Mouse (Mus musculus): Measurements from ENCODE around the gene Fam219a. TPM values are rescaled to one million over a fixed set of nuclear protein-coding genes. Genes with fewer than 3 reads are reported as not detected.

Gene Fam219a
- polyA plus RNA-seq, 1 experiment from 2014 or later = 2.0 TPM

DNA sequence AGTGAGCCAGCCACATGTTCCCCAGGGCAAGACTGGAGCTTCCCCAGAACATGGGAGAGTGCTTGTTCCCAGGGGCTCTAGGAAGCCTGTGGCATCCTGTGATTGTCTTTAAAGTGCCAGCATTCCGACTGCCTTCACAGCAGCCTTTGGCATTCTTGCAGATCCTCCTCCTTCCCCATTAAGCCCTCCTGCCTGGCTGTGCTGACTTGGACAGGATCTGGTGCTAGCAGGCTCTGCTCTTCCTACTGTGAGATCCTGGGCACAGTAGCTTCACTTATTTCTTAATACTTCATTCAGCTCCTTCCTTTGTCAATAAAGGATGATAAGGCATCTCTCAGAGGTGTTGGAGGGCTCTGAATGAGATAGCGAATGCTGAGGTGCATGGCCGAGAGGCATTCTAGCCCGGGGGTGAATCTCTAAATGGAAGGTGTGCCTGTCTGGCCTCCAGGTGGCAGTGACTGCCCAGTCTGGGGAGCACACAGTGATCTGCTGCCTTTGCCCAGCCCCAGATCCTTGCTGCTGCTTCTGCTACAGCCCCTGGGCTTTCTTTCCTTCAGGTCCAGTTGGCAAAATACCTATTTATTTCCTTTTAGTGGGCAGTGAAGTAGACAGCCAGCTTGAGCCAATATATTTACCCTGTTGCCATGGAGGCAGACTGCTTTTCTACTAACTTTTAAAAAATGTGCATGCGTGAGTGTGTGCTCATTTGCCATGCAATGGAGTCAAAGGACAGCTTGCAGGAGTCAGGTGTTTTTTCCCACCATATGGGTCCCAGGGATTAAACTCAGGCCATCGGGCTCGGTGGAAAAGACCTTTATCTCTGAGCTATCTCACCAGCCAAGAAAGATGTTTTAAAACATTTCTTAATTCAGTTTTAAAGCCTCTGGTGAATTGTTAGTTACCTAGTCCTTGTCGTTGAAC lies 35.4 kb upstream of the Fam219a start:
- Histone ChIP-seq H3K4me1 (replicated peaks; ENCODE audit: control insufficient read depth, insufficient read depth, low read length) (no peaks in the 10 kb centered on the region), H3K9me3 (ENCODE audit: control insufficient read depth, low read length) (no peaks in the 10 kb centered on the region), H3K27me3 (replicated peaks; ENCODE audit: control insufficient read depth, insufficient read depth, low read length) (peaks cover 2% of the 10 kb centered on the region; the same call in 1 of the 2 replicates), H3K9ac (ENCODE audit: low read depth, low read length) (no peak overlapping the region), H3K27ac (ENCODE audit: low read depth, low read length) (no peak overlapping the region), H3K4me2 (no peak overlapping the region), H3K36me3 (ENCODE audit: control insufficient read depth, insufficient read depth, low read length) (no peaks in the 10 kb centered on the region), H3K4me3 (ENCODE audit: low read depth, low read length) (no peak overlapping the region)
- no peak for ATAC-seq (replicated peaks; ENCODE audit: low FRiP score)
- DNase-seq (ENCODE audit: low spot score) = no peak
- WGBS = 46% methylated on average over 8 of the region's 8 CpGs

DNA sequence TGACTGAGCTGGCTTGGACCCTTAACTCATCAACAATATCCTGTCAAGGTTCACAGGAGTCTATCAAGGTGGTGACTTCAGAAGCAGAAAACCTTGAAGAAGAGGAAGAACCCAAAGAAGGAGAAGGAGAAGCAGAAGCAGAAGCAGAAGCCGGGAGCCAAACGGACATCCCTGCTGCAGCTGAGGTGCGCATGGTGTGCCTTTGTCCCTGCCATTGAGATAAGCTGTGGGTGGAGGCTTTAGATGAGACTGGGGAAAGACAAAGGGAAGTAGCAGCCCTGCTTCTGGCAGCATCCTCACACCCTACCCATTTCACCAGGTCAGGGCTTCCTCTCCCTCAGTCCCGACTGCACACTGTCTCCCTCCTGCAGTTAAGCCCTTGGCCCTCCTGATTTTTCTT lies 33.5 kb upstream of the Fam219a start:
- ATAC-seq (replicated peaks; ENCODE audit: low FRiP score) (no peak), DNase-seq (ENCODE audit: low spot score) (no peak)
- Histone ChIP-seq H3K4me2 (no peak overlapping the region), H3K27ac (ENCODE audit: low read depth, low read length) (no peak overlapping the region), H3K9ac (ENCODE audit: low read depth, low read length) (no peak overlapping the region), H3K9me3 (ENCODE audit: control insufficient read depth, low read length) (no peaks in the 10 kb centered on the region), H3K36me3 (ENCODE audit: control insufficient read depth, insufficient read depth, low read length) (no peaks in the 10 kb centered on the region), H3K4me3 (ENCODE audit: low read depth, low read length) (no peak overlapping the region), H3K27me3 (replicated peaks; ENCODE audit: control insufficient read depth, insufficient read depth, low read length) (peaks cover 2% of the 10 kb centered on the region; the same call in 1 of the 2 replicates), H3K4me1 (replicated peaks; ENCODE audit: control insufficient read depth, insufficient read depth, low read length) (no peaks in the 10 kb centered on the region)
- WGBS = 44% methylated on average over 4 of the region's 4 CpGs

DNA sequence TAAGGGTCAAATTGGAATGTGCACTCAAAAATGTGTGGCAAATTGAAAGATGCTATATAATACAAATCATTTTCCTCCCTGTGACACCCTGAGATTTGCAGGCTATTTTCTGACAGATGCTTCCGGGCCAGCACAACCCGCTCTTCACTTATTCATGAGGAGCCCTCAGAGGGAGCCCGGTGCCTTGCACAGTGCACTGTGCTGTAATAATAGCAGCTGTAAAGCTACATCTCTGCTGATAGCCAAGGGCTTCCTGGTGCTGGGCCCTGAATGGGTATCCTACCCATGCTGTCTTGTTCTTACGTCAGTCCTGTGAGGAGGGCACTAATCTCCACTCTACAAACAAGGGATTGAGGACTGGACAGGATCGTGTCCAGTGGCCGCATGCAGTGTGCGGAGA lies 14.0 kb upstream of the Fam219a start:
- Histone ChIP-seq H3K9me3 (ENCODE audit: control insufficient read depth, low read length) (no peaks in the 10 kb centered on the region), H3K4me1 (replicated peaks; ENCODE audit: control insufficient read depth, insufficient read depth, low read length) (no peaks in the 10 kb centered on the region), H3K4me2 (no peak overlapping the region), H3K27me3 (replicated peaks; ENCODE audit: control insufficient read depth, insufficient read depth, low read length) (peaks cover 2% of the 10 kb centered on the region; the same call in 1 of the 2 replicates), H3K27ac (ENCODE audit: low read depth, low read length) (no peak overlapping the region), H3K9ac (ENCODE audit: low read depth, low read length) (no peak overlapping the region), H3K36me3 (ENCODE audit: control insufficient read depth, insufficient read depth, low read length) (no peaks in the 10 kb centered on the region), H3K4me3 (ENCODE audit: low read depth, low read length) (no peak overlapping the region)
- no peak for ATAC-seq (replicated peaks; ENCODE audit: low FRiP score)
- DNase-seq (ENCODE audit: low spot score) = no peak
- WGBS = 84% methylated on average over 7 of the region's 7 CpGs

DNA sequence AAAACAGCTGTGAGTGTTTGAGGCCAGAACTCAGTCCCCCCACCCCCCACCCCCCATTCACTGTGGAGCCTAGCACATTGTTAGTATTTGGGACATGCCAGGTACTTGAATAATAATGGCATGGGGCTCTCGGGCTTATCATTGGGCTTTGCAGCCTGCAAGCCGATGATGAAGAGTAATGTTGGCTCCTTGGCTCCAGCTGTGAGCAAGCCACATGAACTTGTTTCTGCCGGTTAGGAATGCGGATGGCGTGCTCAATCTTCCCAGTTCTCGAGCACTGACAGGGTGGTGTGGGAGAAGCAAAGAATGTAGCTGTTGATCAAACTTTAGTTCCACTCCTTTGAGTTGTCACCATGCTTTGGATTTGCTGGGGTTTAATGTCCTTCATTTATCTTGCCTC lies 6.6 kb upstream of the Fam219a start:
- H3K4me1 ChIP-seq (replicated peaks; ENCODE audit: control insufficient read depth, insufficient read depth, low read length) = no peaks in the 10 kb centered on the region
- DNase-seq (ENCODE audit: low spot score) (no peak), ATAC-seq (replicated peaks; ENCODE audit: low FRiP score) (no peak)
- H3K27me3 ChIP-seq (replicated peaks; ENCODE audit: control insufficient read depth, insufficient read depth, low read length) = no peaks in the 10 kb centered on the region; the same call in 1 of the 2 replicates
- H3K4me2 ChIP-seq = no peak overlapping the region
- H3K9me3 ChIP-seq (ENCODE audit: control insufficient read depth, low read length) = no peaks in the 10 kb centered on the region
- H3K9ac ChIP-seq (ENCODE audit: low read depth, low read length) = no peak overlapping the region
- 50% methylated on average over 6 of the region's 6 CpGs for WGBS
- no peak overlapping the region for H3K27ac ChIP-seq (ENCODE audit: low read depth, low read length)
- H3K36me3 ChIP-seq (ENCODE audit: control insufficient read depth, insufficient read depth, low read length) = no peaks in the 10 kb centered on the region
- no peak overlapping the region for H3K4me3 ChIP-seq (ENCODE audit: low read depth, low read length)

DNA sequence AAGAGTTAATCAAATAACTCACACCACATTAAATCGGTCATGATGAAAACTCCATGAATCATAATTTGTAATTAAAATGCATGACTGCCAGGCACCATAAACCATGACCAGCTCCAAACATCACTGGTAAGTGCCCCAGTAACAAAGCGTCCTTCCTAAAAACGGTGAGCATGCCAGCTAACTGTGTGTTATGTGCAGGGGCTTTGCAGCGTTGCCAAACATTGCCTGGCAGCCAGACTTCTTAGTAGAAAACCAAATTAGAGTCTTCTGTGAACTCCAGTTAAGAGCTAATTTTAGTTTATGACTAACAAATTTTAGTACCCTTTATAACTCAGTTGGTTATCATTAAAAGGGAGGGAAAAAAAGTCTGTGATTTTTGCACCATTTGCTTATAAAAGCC lies 4.2 kb upstream of the Fam219a start:
- ATAC-seq (replicated peaks; ENCODE audit: low FRiP score) (no peak), DNase-seq (ENCODE audit: low spot score) (no peak)
- Histone ChIP-seq H3K36me3 (ENCODE audit: control insufficient read depth, insufficient read depth, low read length) (no peaks in the 10 kb centered on the region), H3K9ac (ENCODE audit: low read depth, low read length) (no peak overlapping the region), H3K27ac (ENCODE audit: low read depth, low read length) (no peak overlapping the region), H3K4me1 (replicated peaks; ENCODE audit: control insufficient read depth, insufficient read depth, low read length) (peaks cover 5% of the 10 kb centered on the region; the same call in 1 of the 2 replicates), H3K4me2 (no peak overlapping the region), H3K4me3 (ENCODE audit: low read depth, low read length) (no peak overlapping the region), H3K27me3 (replicated peaks; ENCODE audit: control insufficient read depth, insufficient read depth, low read length) (no peaks in the 10 kb centered on the region; the same call in 1 of the 2 replicates), H3K9me3 (ENCODE audit: control insufficient read depth, low read length) (no peaks in the 10 kb centered on the region)
- 58% methylated on average over 4 of the region's 4 CpGs for WGBS

DNA sequence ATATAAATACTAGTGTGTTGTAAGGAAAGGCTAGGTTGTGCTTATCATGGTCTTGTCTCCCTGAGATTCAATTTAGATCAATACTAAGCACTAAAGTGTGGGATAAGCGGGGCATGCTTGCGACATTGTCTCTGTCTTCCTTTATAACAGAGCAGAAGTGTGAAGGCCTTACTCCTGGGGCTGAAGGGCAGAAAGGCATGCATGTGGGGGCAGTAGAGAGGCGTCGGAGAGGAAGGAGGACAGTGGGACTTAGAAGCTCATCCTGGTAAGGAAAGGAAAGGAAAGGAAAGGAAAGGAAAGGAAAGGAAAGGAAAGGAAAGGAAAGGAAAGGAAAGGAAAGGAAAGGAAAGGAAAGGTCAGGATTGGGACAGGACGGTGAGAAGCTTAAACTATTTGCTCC lies 2.2 kb upstream of the Fam219a start:
- ATAC-seq (replicated peaks; ENCODE audit: low FRiP score) (no peak), DNase-seq (ENCODE audit: low spot score) (no peak)
- no peak overlapping the region for H3K4me3 ChIP-seq (ENCODE audit: low read depth, low read length)
- H3K4me2 ChIP-seq = no peak overlapping the region
- H3K9me3 ChIP-seq (ENCODE audit: control insufficient read depth, low read length) = no peaks in the 10 kb centered on the region
- H3K27ac ChIP-seq (ENCODE audit: low read depth, low read length) = no peak overlapping the region
- no peaks in the 10 kb centered on the region for H3K36me3 ChIP-seq (ENCODE audit: control insufficient read depth, insufficient read depth, low read length)
- H3K9ac ChIP-seq (ENCODE audit: low read depth, low read length) = no peak overlapping the region
- H3K27me3 ChIP-seq (replicated peaks; ENCODE audit: control insufficient read depth, insufficient read depth, low read length) = peaks cover 14% of the 10 kb centered on the region
- 21% methylated on average over 5 of the region's 5 CpGs for WGBS
- peaks cover 5% of the 10 kb centered on the region; the same call in 1 of the 2 replicates for H3K4me1 ChIP-seq (replicated peaks; ENCODE audit: control insufficient read depth, insufficient read depth, low read length)

DNA sequence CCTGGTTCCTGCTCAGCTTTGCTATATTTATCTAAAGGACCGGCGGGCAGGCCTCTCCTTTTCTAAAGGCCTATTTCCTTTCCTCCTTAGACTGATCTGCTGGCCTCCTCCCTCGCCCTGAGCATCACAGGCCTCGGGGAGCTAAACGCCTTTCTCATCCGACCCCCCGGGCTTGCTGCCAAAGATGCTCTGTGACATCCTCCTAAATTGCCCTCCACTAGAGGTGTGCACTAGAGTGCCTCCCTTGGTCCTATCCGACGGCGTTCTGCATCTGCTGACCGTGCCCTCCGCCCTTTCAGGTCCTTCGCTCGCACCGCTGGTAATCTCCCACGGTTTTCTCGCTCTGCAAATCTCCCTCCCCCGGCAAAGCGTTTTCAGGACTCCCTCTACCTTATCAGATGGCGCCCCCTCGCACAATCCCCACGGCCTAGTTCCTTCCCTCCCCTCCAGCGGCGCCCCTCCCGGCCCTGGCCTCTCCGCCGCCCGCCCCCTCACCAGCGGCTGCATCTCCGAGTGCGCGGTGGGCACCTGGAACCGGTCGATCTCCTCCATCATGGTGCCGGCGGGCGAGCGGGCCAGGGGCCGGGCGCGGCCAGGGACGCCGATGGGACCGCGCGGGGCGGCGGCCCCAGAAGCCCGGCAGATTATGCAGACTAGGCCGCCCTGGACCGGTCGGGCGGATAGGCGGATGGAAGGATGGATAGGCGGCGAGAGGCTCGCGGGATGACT lies 492 bp downstream of the Fam219a start:
- no peaks in the 10 kb centered on the region for H3K36me3 ChIP-seq (ENCODE audit: control insufficient read depth, insufficient read depth, low read length)
- no peak overlapping the region for H3K27ac ChIP-seq (ENCODE audit: low read depth, low read length)
- no peaks in the 10 kb centered on the region for H3K9me3 ChIP-seq (ENCODE audit: control insufficient read depth, low read length)
- H3K4me3 ChIP-seq (ENCODE audit: low read depth, low read length) = peak overlapping the region; percentile 79
- peak overlapping the region; percentile 100 for H3K4me2 ChIP-seq
- H3K27me3 ChIP-seq (replicated peaks; ENCODE audit: control insufficient read depth, insufficient read depth, low read length) = peaks cover 14% of the 10 kb centered on the region
- WGBS = 2% methylated on average over 57 of the region's 58 CpGs
- peak overlapping the region; percentile 72 for H3K9ac ChIP-seq (ENCODE audit: low read depth, low read length)
- ATAC-seq (replicated peaks; ENCODE audit: low FRiP score) (no peak), DNase-seq (ENCODE audit: low spot score) (peak; percentile 40)
- H3K4me1 ChIP-seq (replicated peaks; ENCODE audit: control insufficient read depth, insufficient read depth, low read length) = peaks cover 5% of the 10 kb centered on the region; the same call in 1 of the 2 replicates

DNA sequence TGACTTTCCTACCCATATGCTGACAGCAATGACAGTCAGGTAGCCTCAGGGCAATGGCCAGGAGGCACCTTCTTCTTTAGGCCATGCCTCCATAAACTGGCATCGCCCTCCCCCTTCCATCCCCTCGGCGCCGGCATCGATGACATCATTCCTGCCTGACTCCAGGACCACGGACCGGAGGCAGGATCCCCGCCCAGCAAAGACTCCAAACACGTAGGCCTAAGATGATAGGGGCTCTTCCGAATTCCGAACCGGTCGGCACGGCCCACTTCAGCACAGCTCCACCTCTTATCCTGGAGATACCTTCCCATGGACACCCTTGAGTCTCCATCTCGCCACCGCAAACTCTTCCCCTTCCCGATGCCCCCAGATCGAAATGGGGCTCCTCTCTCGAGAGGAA lies 1.1 kb downstream of the Fam219a start:
- no peak for DNase-seq (ENCODE audit: low spot score)
- ATAC-seq (replicated peaks; ENCODE audit: low FRiP score) = no peak
- H3K27me3 ChIP-seq (replicated peaks; ENCODE audit: control insufficient read depth, insufficient read depth, low read length) = peaks cover 14% of the 10 kb centered on the region
- H3K4me1 ChIP-seq (replicated peaks; ENCODE audit: control insufficient read depth, insufficient read depth, low read length) = peaks cover 5% of the 10 kb centered on the region; the same call in 1 of the 2 replicates
- H3K36me3 ChIP-seq (ENCODE audit: control insufficient read depth, insufficient read depth, low read length) = no peaks in the 10 kb centered on the region
- peak overlapping the region; percentile 100 for H3K4me2 ChIP-seq
- 26% methylated on average over 19 of the region's 19 CpGs for WGBS
- H3K27ac ChIP-seq (ENCODE audit: low read depth, low read length) = no peak overlapping the region
- no peak overlapping the region for H3K9ac ChIP-seq (ENCODE audit: low read depth, low read length)
- no peaks in the 10 kb centered on the region for H3K9me3 ChIP-seq (ENCODE audit: control insufficient read depth, low read length)
- peak overlapping the region; percentile 79 for H3K4me3 ChIP-seq (ENCODE audit: low read depth, low read length)
